Mouse (Mus musculus) olfactory bulb, adult 2 months (tissue): Measurements from ENCODE around the gene Cemip2.

ENCODE experiments used
- CTCF ChIP-seq: fragments of 200-500 bp; IDR thresholded peaks from 2 replicates; pipeline ENCODE4 v1.5.1; 2012; ENCODE audit warnings: low read depth, mild to moderate bottlenecking, low read length, moderate library complexity; ENCODE audit not compliant: insufficient read depth
- POLR2A ChIP-seq: fragments of 200-500 bp; IDR thresholded peaks from 2 replicates; pipeline ENCODE4 v1.6.1; 2012; ENCODE audit warnings: mild to moderate bottlenecking, low read depth, low read length, moderate library complexity; ENCODE audit not compliant: insufficient read depth

DNA sequence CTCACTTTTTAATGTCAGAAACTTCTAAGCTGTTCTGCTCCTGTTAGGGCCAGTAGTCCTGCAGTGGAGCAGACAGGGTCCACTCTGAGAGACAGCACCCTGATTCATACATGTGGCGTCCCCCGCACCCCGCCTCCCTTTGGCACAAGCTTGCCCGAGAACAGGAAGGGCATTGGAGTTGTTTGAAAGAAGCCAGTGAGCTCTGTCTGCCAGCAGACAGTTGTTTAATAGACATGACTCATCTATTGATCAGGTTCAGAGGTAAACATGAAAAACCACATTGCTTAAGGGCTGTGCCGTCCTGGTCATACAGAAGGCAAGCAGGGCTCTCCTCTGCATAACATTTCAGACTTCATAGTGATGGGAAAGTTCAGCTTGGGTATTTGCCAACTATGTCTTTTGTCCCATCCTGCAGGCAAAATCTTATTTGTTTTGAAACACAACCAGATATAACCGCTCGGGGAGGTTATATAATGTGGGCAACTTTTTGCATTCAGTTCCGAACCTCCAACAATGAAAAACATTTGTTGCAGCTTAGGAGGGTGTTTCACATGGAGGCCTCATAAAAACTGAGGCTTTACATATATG is 36.4 kb downstream of the Cemip2 start:
- no peak for TF ChIP-seq CTCF
- TF ChIP-seq POLR2A: no peak
